25 mouse cellular contexts compared by ENCODE assay signal in the genomic region with DNA sequence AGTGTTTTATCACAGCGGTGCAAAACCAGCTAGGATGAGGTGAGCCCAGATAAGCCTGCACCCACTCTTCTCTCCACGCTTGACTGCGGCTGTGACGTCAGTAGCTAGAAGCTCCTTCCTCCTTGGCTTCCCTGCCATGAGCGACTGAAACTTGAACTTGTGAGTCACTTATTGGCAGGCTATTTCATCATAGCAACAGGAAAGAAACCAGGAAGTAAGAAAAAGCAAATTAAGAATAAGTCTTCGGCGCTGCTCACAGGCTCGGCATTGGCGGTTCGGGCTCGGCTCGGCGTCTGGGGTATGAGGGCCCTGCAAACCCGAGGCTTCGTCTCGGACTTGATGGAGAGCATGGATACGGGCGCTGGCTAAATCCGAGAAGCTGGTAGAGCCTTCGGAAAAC.
DNase-seq lines count a peak whose midpoint lies in the region; ATAC-seq lines count a peak whose summit lies in the region.
"Had no signal": no experiment of that assay in that cellular context is flagged by ENCODE, and none has a peak within 500 bp of the region (broad histone marks: within the 10 kb centered on the region; RNA-seq: fewer than 3 reads in every experiment).

No protein-coding gene starts in this region.

- no peaks in the 10 kb centered on the region for H3K9me3 ChIP-seq in midbrain, embryonic 16.5 days (replicated peaks; ENCODE audit: control insufficient read depth, low read length, poor library complexity, severe bottlenecking)
- no peaks in the 10 kb centered on the region for H3K9me3 ChIP-seq in midbrain, embryonic 15.5 days
- H3K9me3 ChIP-seq: forebrain, embryonic 12.5 days; heart, embryonic 13.5 days; limb, embryonic 10.5 days; liver, embryonic 12.5 days; neural tube, embryonic 15.5 days had no signal

- H3K4me1 ChIP-seq in midbrain, embryonic 16.5 days (ENCODE audit: control insufficient read depth, insufficient read depth, low read length) = peaks cover 34% of the 10 kb centered on the region
- H3K4me1 ChIP-seq in midbrain, embryonic 15.5 days = peaks cover 37% of the 10 kb centered on the region
- H3K4me1 ChIP-seq: liver, embryonic 12.5 days had no signal

- H3K9ac ChIP-seq in midbrain, embryonic 16.5 days (ENCODE audit: low read depth, low read length) = no peak overlapping the region
- no peak overlapping the region for H3K9ac ChIP-seq in midbrain, embryonic 15.5 days
- H3K9ac ChIP-seq: forebrain, embryonic 12.5 days; heart, embryonic 13.5 days; hindbrain, embryonic 14.5 days; liver, embryonic 12.5 days; neural tube, embryonic 15.5 days had no signal

- peak overlapping the region; percentile 13; the same call in 1 of the 2 replicates for H3K27ac ChIP-seq in midbrain, embryonic 16.5 days (ENCODE audit: low read length)
- no peak overlapping the region for H3K27ac ChIP-seq in midbrain, embryonic 15.5 days
- H3K27ac ChIP-seq: forebrain, embryonic 12.5 days; heart, embryonic 13.5 days; limb, embryonic 10.5 days; liver, embryonic 12.5 days; neural tube, embryonic 15.5 days had no signal

- H3K4me3 ChIP-seq in midbrain, embryonic 16.5 days (ENCODE audit: low read depth, low read length) = no peak overlapping the region
- no peak overlapping the region for H3K4me3 ChIP-seq in midbrain, embryonic 15.5 days
- H3K4me3 ChIP-seq: forebrain, embryonic 12.5 days; heart, embryonic 13.5 days; limb, embryonic 10.5 days; liver, embryonic 12.5 days; myocyte; neural tube, embryonic 15.5 days had no signal

- H3K36me3 ChIP-seq in midbrain, embryonic 16.5 days (ENCODE audit: control insufficient read depth, insufficient read depth, low read length) = no peaks in the 10 kb centered on the region
- H3K36me3 ChIP-seq in midbrain, embryonic 15.5 days (replicated peaks) = no peaks in the 10 kb centered on the region
- H3K36me3 ChIP-seq: forebrain, embryonic 12.5 days; G1E; heart, embryonic 13.5 days; limb, embryonic 10.5 days; liver, embryonic 12.5 days; neural tube, embryonic 15.5 days had no signal

- H3K4me2 ChIP-seq in midbrain, embryonic 16.5 days (ENCODE audit: low read length) = no peak overlapping the region
- no peak overlapping the region for H3K4me2 ChIP-seq in midbrain, embryonic 15.5 days
- H3K4me2 ChIP-seq: forebrain, embryonic 12.5 days; heart, embryonic 13.5 days; hindbrain, embryonic 14.5 days; liver, embryonic 12.5 days; midbrain, embryonic 11.5 days; neural tube, embryonic 15.5 days had no signal

- DNase-seq in R1 (ENCODE audit: low read depth, low spot score) = peak; percentile 6
- DNase-seq in Muller cell, postnatal 12 days (ENCODE audit: inconsistent ontology term) = no peak
- no peak for DNase-seq in kidney, postnatal 36 days
- DNase-seq in layer of hippocampus, postnatal 36 days = no peak
- DNase-seq: adrenal gland, adult 2 months; cerebellum, postnatal 14 days; heart, adult 18-20 months; heart, postnatal 36 days; kidney, adult 8-10 months; lung, adult 2 months; lung, postnatal 4 days; thymus, postnatal 25 days had no signal

- 95% methylated on average over 20 of the region's 20 CpGs for WGBS in midbrain, embryonic 16.5 days
- 96% methylated on average over 20 of the region's 20 CpGs for WGBS in midbrain, embryonic 15.5 days

- H3K27me3 ChIP-seq in midbrain, embryonic 16.5 days (ENCODE audit: control insufficient read depth, insufficient read depth, low read depth, low read length) = no peaks in the 10 kb centered on the region
- no peaks in the 10 kb centered on the region for H3K27me3 ChIP-seq in midbrain, embryonic 15.5 days (replicated peaks)
- H3K27me3 ChIP-seq: forebrain, embryonic 12.5 days; heart, embryonic 13.5 days; liver, embryonic 12.5 days; neural tube, embryonic 15.5 days had no signal

- no peak for ATAC-seq in midbrain, embryonic 16.5 days
- ATAC-seq in midbrain, embryonic 15.5 days (replicated peaks) = no peak
- peak; percentile 72 for ATAC-seq in megakaryocyte, adult 5-6 weeks (ENCODE audit: poor library complexity, severe bottlenecking)
- ATAC-seq: CD4-positive, CD25-positive, alpha-beta regulatory T cell, adult 4 months; liver, embryonic 12.5 days had no signal
